Mouse (Mus musculus) heart, adult 2 months (tissue): ENCODE measurements at regions not wholly inside any gene's neighbourhood (a gene's known extent, or its start where the extent isn't known, plus 50 kb on each side); places are given as distances from the start of the nearest gene placed in this dataset.

Experiments used
- DNase-seq, 2 experiments: peaks; one replicate each; pipeline ENCODE4 v3.0.0; 2021
- H3K27ac ChIP-seq: fragments of 200-600 bp; 2 replicates; pipeline ENCODE4 v1.8.1; 2022
- H3K27me3 ChIP-seq: fragments of 200-500 bp; 2 replicates; pipeline ENCODE4 v1.6.1; 2012; ENCODE audit warnings: mild to moderate bottlenecking, low read length, inconsistent platforms, mixed read lengths; ENCODE audit not compliant: control insufficient read depth, insufficient read depth
- H3K36me3 ChIP-seq: fragments of 200-500 bp; 2 replicates; pipeline ENCODE4 v1.6.1; 2012; ENCODE audit warnings: low read length, inconsistent platforms; ENCODE audit not compliant: control insufficient read depth, insufficient read depth
- H3K4me1 ChIP-seq: fragments of 200-500 bp; 2 replicates; pipeline ENCODE4 v1.6.1; 2011; ENCODE audit warnings: low read length; ENCODE audit not compliant: control insufficient read depth, insufficient read depth
- H3K4me3 ChIP-seq: fragments of 200-600 bp; 2 replicates; pipeline ENCODE4 v1.8.1; 2022
- H3K79me2 ChIP-seq: fragments of 200-500 bp; replicated peaks from 2 replicates; pipeline ENCODE4 v1.6.1; 2012; ENCODE audit warnings: mild to moderate bottlenecking, inconsistent platforms, low read length, moderate library complexity, mixed read lengths; ENCODE audit not compliant: control insufficient read depth, insufficient read depth
- H3K9ac ChIP-seq: fragments of 200-500 bp; 2 replicates; pipeline ENCODE4 v1.6.1; 2012; ENCODE audit warnings: low read depth, mild to moderate bottlenecking, control low read depth, inconsistent platforms, low read length, mixed read lengths
- CTCF ChIP-seq: fragments of 200-600 bp; IDR thresholded peaks from 2 replicates; pipeline ENCODE4 v1.8.1; 2022; ENCODE audit warnings: antibody characterized with exemption, mild to moderate bottlenecking, moderate library complexity
- EP300 ChIP-seq: fragments of 200-500 bp; IDR thresholded peaks from 2 replicates; pipeline ENCODE4 v1.6.1; 2011; ENCODE audit warnings: low read depth, low read length, control low read depth; ENCODE audit not compliant: insufficient read depth
- POLR2A ChIP-seq: fragments of 200-500 bp; IDR thresholded peaks from 2 replicates; pipeline ENCODE4 v1.6.1; 2011; ENCODE audit warnings: mild to moderate bottlenecking, low read depth, low read length, control low read depth; ENCODE audit not compliant: insufficient read depth
- WGBS: fragments of 180-500 bp; shearing (Covaris S2); methylation state at CpG from one replicate; pipeline ENCODE4 v1.1.7; 2018; 5-methylcytosine and 5-hydroxymethylcytosine counted together
- intact Hi-C: fragments of 180-260 bp; cut with DNase I; formaldehyde crosslinking; loops from one replicate; pipeline ENCODE4 v1.15.1; 2025

- Histone ChIP-seq H3K27ac (no peak overlapping the region), H3K79me2 (no peaks in the 10 kb centered on the region), H3K27me3 (no peaks in the 10 kb centered on the region), H3K9ac (no peak overlapping the region), H3K4me3 (no peak overlapping the region), H3K36me3 (no peaks in the 10 kb centered on the region), H3K4me1 (no peaks in the 10 kb centered on the region)
- no peak for DNase-seq
- TF ChIP-seq POLR2A: no peak
- TF ChIP-seq CTCF: no peak
- TF ChIP-seq EP300: no peak
- 59% methylated on average over 3 of the region's 3 CpGs for WGBS
- intact Hi-C loops: no loop called here
These were observed 361.5 kb upstream of the Vstm2b start for GRCm38 (mm10) chr7:40536601-40537000.

- 76% methylated on average over 3 of the region's 3 CpGs for WGBS
- Histone ChIP-seq H3K4me3 (no peak overlapping the region), H3K27me3 (no peaks in the 10 kb centered on the region), H3K9ac (no peak overlapping the region), H3K27ac (no peak overlapping the region), H3K36me3 (no peaks in the 10 kb centered on the region), H3K79me2 (no peaks in the 10 kb centered on the region), H3K4me1 (no peaks in the 10 kb centered on the region)
- TF ChIP-seq CTCF (no peak), EP300 (no peak), POLR2A (no peak)
- DNase-seq: no peak
- intact Hi-C loops: no loop called here
These were observed 360.5 kb upstream of the Vstm2b start for GRCm38 (mm10) chr7:40537621-40538020.

- H3K4me1 ChIP-seq: no peaks in the 10 kb centered on the region
- no peak for DNase-seq
- no peaks in the 10 kb centered on the region for H3K36me3 ChIP-seq
- TF ChIP-seq EP300 (no peak), POLR2A (no peak), CTCF (no peak)
- intact Hi-C loops: no loop called here
- 58% methylated on average over 5 of the region's 5 CpGs for WGBS
- H3K79me2 ChIP-seq: no peaks in the 10 kb centered on the region
- no peak overlapping the region for H3K4me3 ChIP-seq
- no peak overlapping the region for H3K27ac ChIP-seq
- H3K9ac ChIP-seq: no peak overlapping the region
- no peaks in the 10 kb centered on the region for H3K27me3 ChIP-seq
These were observed 358.3 kb upstream of the Vstm2b start for GRCm38 (mm10) chr7:40539789-40540188.

GRCm38 (mm10) chr7:40541283-40541682 lies 356.8 kb upstream of the Vstm2b start:
- WGBS: 61% methylated on average over 4 of the region's 4 CpGs
- H3K79me2 ChIP-seq: no peaks in the 10 kb centered on the region
- H3K27me3 ChIP-seq: no peaks in the 10 kb centered on the region
- intact Hi-C loops: no loop called here
- no peaks in the 10 kb centered on the region for H3K4me1 ChIP-seq
- H3K27ac ChIP-seq: no peak overlapping the region
- H3K36me3 ChIP-seq: no peaks in the 10 kb centered on the region
- H3K9ac ChIP-seq: no peak overlapping the region
- DNase-seq: no peak
- no peak overlapping the region for H3K4me3 ChIP-seq
- TF ChIP-seq CTCF (no peak), POLR2A (no peak), EP300 (no peak)

GRCm38 (mm10) chr7:40563447-40564118 lies 334.5 kb upstream of the Vstm2b start:
- DNase-seq: no peak
- Histone ChIP-seq H3K36me3 (no peaks in the 10 kb centered on the region), H3K27me3 (no peaks in the 10 kb centered on the region), H3K79me2 (no peaks in the 10 kb centered on the region), H3K4me3 (no peak overlapping the region), H3K4me1 (no peaks in the 10 kb centered on the region), H3K9ac (no peak overlapping the region), H3K27ac (no peak overlapping the region)
- intact Hi-C loops: no loop called here
- TF ChIP-seq CTCF: no peak
- TF ChIP-seq EP300: no peak
- TF ChIP-seq POLR2A: no peak
- 73% methylated on average over 10 of the region's 10 CpGs for WGBS

GRCm38 (mm10) chr7:40575971-40576370 lies 322.2 kb upstream of the Vstm2b start:
- Histone ChIP-seq H3K4me3 (no peak overlapping the region), H3K9ac (no peak overlapping the region), H3K36me3 (no peaks in the 10 kb centered on the region), H3K27ac (no peak overlapping the region), H3K79me2 (no peaks in the 10 kb centered on the region), H3K4me1 (no peaks in the 10 kb centered on the region), H3K27me3 (no peaks in the 10 kb centered on the region)
- TF ChIP-seq POLR2A (no peak), EP300 (no peak), CTCF (no peak)
- DNase-seq: no peak
- 62% methylated on average over 4 of the region's 4 CpGs for WGBS
- intact Hi-C loops: no loop called here
